In genomic region chr6:117596166-117596840, GRCm38 (mm10) we compare ENCODE assay signal across 26 mouse cellular contexts.
DNase-seq lines count a peak whose midpoint lies in the region; ATAC-seq lines count a peak whose summit lies in the region.
"Had no signal": no experiment of that assay in that cellular context is flagged by ENCODE, and none has a peak within 500 bp of the region (broad histone marks: within the 10 kb centered on the region; RNA-seq: fewer than 3 reads in every experiment).

No protein-coding gene starts in this region.

- ATAC-seq in hindbrain, embryonic 11.5 days (ENCODE audit: low FRiP score) = no peak
- ATAC-seq in neural tube, embryonic 15.5 days (ENCODE audit: low FRiP score) = no peak
- ATAC-seq in limb, embryonic 11.5 days (ENCODE audit: insufficient number of reproducible peaks, low FRiP score, low TSS enrichment, low read depth) = no peak
- ATAC-seq: activated CD4-positive, CD25-positive, alpha-beta regulatory T cell, adult 4 months; CD4-positive, CD25-positive, alpha-beta regulatory T cell, adult 4 months; forebrain, embryonic 16.5 days; intestine, postnatal 0 days; Patski had no signal

- H3K27me3 ChIP-seq in hindbrain, embryonic 10.5 days (ENCODE audit: insufficient read depth, poor library complexity, severe bottlenecking) = no peaks in the 10 kb centered on the region
- H3K27me3 ChIP-seq in hindbrain, embryonic 11.5 days (ENCODE audit: control insufficient read depth, insufficient read depth, low read length) = no peaks in the 10 kb centered on the region
- no peaks in the 10 kb centered on the region for H3K27me3 ChIP-seq in neural tube, embryonic 15.5 days (replicated peaks)
- no peaks in the 10 kb centered on the region for H3K27me3 ChIP-seq in limb, embryonic 11.5 days (ENCODE audit: control insufficient read depth, insufficient read depth, low read length)
- H3K27me3 ChIP-seq: embryonic facial prominence, embryonic 15.5 days; forebrain, embryonic 12.5 days; heart, embryonic 13.5 days; Patski had no signal

- no peaks in the 10 kb centered on the region for H3K4me1 ChIP-seq in hindbrain, embryonic 10.5 days (replicated peaks)
- H3K4me1 ChIP-seq in hindbrain, embryonic 11.5 days (replicated peaks; ENCODE audit: control insufficient read depth, insufficient read depth, low read length) = no peaks in the 10 kb centered on the region
- H3K4me1 ChIP-seq in neural tube, embryonic 15.5 days = no peaks in the 10 kb centered on the region
- H3K4me1 ChIP-seq in limb, embryonic 11.5 days (ENCODE audit: control insufficient read depth, insufficient read depth, low read length) = no peaks in the 10 kb centered on the region
- H3K4me1 ChIP-seq: embryonic facial prominence, embryonic 15.5 days; forebrain, embryonic 12.5 days; heart, embryonic 13.5 days had no signal

- H3K4me3 ChIP-seq in hindbrain, embryonic 10.5 days = no peak overlapping the region
- H3K4me3 ChIP-seq in hindbrain, embryonic 11.5 days (ENCODE audit: low read depth, low read length) = no peak overlapping the region
- H3K4me3 ChIP-seq in neural tube, embryonic 15.5 days (replicated peaks) = no peak overlapping the region
- no peak overlapping the region for H3K4me3 ChIP-seq in limb, embryonic 11.5 days (ENCODE audit: low read depth, low read length)
- H3K4me3 ChIP-seq: embryonic facial prominence, embryonic 15.5 days; erythroblast, embryonic 14.5 days; forebrain, embryonic 12.5 days; heart, adult 2 months; heart, embryonic 13.5 days had no signal

- H3K27ac ChIP-seq in hindbrain, embryonic 10.5 days = no peak overlapping the region
- no peak overlapping the region for H3K27ac ChIP-seq in hindbrain, embryonic 11.5 days (ENCODE audit: low read depth, low read length)
- H3K27ac ChIP-seq in neural tube, embryonic 15.5 days (replicated peaks) = no peak overlapping the region
- H3K27ac ChIP-seq in limb, embryonic 11.5 days (replicated peaks; ENCODE audit: low read depth, low read length) = no peak overlapping the region
- H3K27ac ChIP-seq: embryonic facial prominence, embryonic 15.5 days; forebrain, embryonic 12.5 days; heart, adult 2 months; heart, embryonic 13.5 days; hindbrain, embryonic 14.5 days had no signal

- no peaks in the 10 kb centered on the region for H3K9me3 ChIP-seq in hindbrain, embryonic 10.5 days
- H3K9me3 ChIP-seq in hindbrain, embryonic 11.5 days (ENCODE audit: control insufficient read depth, low read length) = no peaks in the 10 kb centered on the region
- H3K9me3 ChIP-seq in neural tube, embryonic 15.5 days (replicated peaks) = no peaks in the 10 kb centered on the region
- no peaks in the 10 kb centered on the region for H3K9me3 ChIP-seq in limb, embryonic 11.5 days (ENCODE audit: control insufficient read depth, low read length)
- H3K9me3 ChIP-seq: embryonic facial prominence, embryonic 15.5 days; forebrain, embryonic 12.5 days had no signal

- peak; percentile 1 for DNase-seq in hindbrain, embryonic 10.5 days (ENCODE audit: low spot score)
- DNase-seq in hindbrain, embryonic 11.5 days (ENCODE audit: low spot score) = no peak
- DNase-seq in neural tube, embryonic 10.5 days (ENCODE audit: extremely low spot score, low spot score) = peak; percentile 7
- DNase-seq in NIH3T3 (ENCODE audit: low read depth) = peak; percentile 69
- peak; percentile 16 for DNase-seq in limb, embryonic 11.5 days (ENCODE audit: low spot score)
- DNase-seq in retina, embryonic 14.5 days (ENCODE audit: low spot score) = no peak
- DNase-seq: adrenal gland, postnatal 14 days; B cell, adult 2 months; cerebellum, adult 11-12 months; cerebellum, adult 9-10 months; cerebellum, postnatal 25 days; gastrocnemius, postnatal 10 days; heart, adult 2 months; heart, postnatal 4 days had no signal

- no peak overlapping the region for H3K4me2 ChIP-seq in hindbrain, embryonic 11.5 days (replicated peaks; ENCODE audit: low read depth, low read length)
- H3K4me2 ChIP-seq in neural tube, embryonic 15.5 days = no peak overlapping the region
- no peak overlapping the region for H3K4me2 ChIP-seq in limb, embryonic 11.5 days (ENCODE audit: low read depth, severe bottlenecking)
- H3K4me2 ChIP-seq: embryonic facial prominence, embryonic 15.5 days; forebrain, embryonic 12.5 days; heart, embryonic 13.5 days; hindbrain, embryonic 14.5 days had no signal

- no peak overlapping the region for H3K9ac ChIP-seq in hindbrain, embryonic 11.5 days (ENCODE audit: low read depth, low read length)
- no peak overlapping the region for H3K9ac ChIP-seq in neural tube, embryonic 15.5 days (replicated peaks)
- H3K9ac ChIP-seq in limb, embryonic 11.5 days (ENCODE audit: low read length) = no peak overlapping the region
- H3K9ac ChIP-seq: embryonic facial prominence, embryonic 15.5 days; forebrain, embryonic 12.5 days; heart, embryonic 13.5 days; hindbrain, embryonic 14.5 days had no signal

- H3K36me3 ChIP-seq in hindbrain, embryonic 10.5 days = no peaks in the 10 kb centered on the region
- no peaks in the 10 kb centered on the region for H3K36me3 ChIP-seq in hindbrain, embryonic 11.5 days (ENCODE audit: control insufficient read depth, insufficient read depth, low read length)
- no peaks in the 10 kb centered on the region for H3K36me3 ChIP-seq in neural tube, embryonic 15.5 days
- no peaks in the 10 kb centered on the region for H3K36me3 ChIP-seq in limb, embryonic 11.5 days (ENCODE audit: control insufficient read depth, insufficient read depth, low read length)
- H3K36me3 ChIP-seq: embryonic facial prominence, embryonic 15.5 days; forebrain, embryonic 12.5 days; G1E; heart, embryonic 13.5 days had no signal

- 86% methylated on average over 8 of the region's 8 CpGs for WGBS in hindbrain, embryonic 10.5 days
- WGBS in hindbrain, embryonic 11.5 days = 87% methylated on average over 8 of the region's 8 CpGs
- WGBS in neural tube, embryonic 15.5 days = 86% methylated on average over 8 of the region's 8 CpGs
- 79% methylated on average over 8 of the region's 8 CpGs for WGBS in limb, embryonic 11.5 days

Comparison
In these comparisons a context has a peak if more than half of its experiments do, and no peak if none do; other contexts are left out.
1. DNase-seq: peak in hindbrain, embryonic 10.5 days (single experiment), neural tube, embryonic 10.5 days (single experiment), NIH3T3 (single experiment) and limb, embryonic 11.5 days (single experiment); none in hindbrain, embryonic 11.5 days (single experiment) and retina, embryonic 14.5 days (single experiment).